Mouse (Mus musculus): ENCODE measurements around the gene Cers2. TPM values are rescaled to one million over a fixed set of nuclear protein-coding genes. Genes with fewer than 3 reads are reported as not detected.
A peak's percentile ranks its signal among the peaks of the same experiment; 100 is the strongest.

Cers2 gene
- polyA plus RNA-seq, 1 experiment = 116 TPM

DNA sequence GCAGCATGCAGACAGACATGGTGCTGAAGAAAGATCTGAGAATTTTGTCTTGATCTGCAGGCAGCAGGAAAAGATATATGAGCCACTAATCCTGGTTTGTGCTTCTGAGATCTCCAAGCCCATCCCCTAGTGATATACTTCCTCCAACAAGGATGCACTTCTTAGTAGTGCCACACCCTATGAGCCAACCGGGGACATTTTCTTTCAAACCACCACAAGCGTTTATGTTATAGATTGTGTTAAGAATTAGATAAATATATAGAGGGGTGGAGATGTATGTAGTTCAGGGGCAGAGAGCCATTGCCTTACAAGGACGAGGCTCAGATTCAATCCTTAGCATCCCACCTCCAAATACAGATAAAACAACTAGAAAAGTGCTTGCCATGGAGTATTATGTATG, 4.1 kb upstream of the Cers2 start:
- no peaks in the 10 kb centered on the region for H3K36me3 ChIP-seq (ENCODE audit: control insufficient read depth, insufficient read depth)
- H3K4me3 ChIP-seq = no peak overlapping the region
- H3K27me3 ChIP-seq (ENCODE audit: control insufficient read depth, insufficient read depth, insufficient read length) = no peaks in the 10 kb centered on the region
- no peaks in the 10 kb centered on the region for H3K79me2 ChIP-seq (ENCODE audit: control insufficient read depth, insufficient read depth)
- H3K4me2 ChIP-seq (ENCODE audit: low read depth) = no peak overlapping the region
- TF ChIP-seq SRF (IDR thresholded peaks at IDR 0.05; ENCODE audit: control insufficient read depth, insufficient read length, low read depth) (no peak), POLR2A (IDR thresholded peaks at IDR 0.05; ENCODE audit: insufficient read length, low read depth) (no peak), E2F4 (IDR thresholded peaks at IDR 0.05; ENCODE audit: insufficient read depth) (no peak), CEBPB (IDR thresholded peaks at IDR 0.05; ENCODE audit: insufficient read depth, poor library complexity, severe bottlenecking) (no peak), REST (IDR thresholded peaks at IDR 0.05; ENCODE audit: insufficient read depth, insufficient read length) (no peak), USF1 (IDR thresholded peaks at IDR 0.05; ENCODE audit: low read depth) (no peak), MAX (IDR thresholded peaks at IDR 0.05; ENCODE audit: low read depth) (no peak), POLR2AphosphoS2 (IDR thresholded peaks at IDR 0.05; ENCODE audit: insufficient read length, low read depth) (no peak), TCF3 (IDR thresholded peaks at IDR 0.05; ENCODE audit: insufficient read length, low read depth) (no peak), MYOD1 (IDR thresholded peaks at IDR 0.05; ENCODE audit: control insufficient read depth in 1 of 3, insufficient read length in 2 of 3, low read depth in 2 of 3) (no peak), MYOG (IDR thresholded peaks at IDR 0.05; ENCODE audit: control insufficient read depth in 1 of 3, insufficient read depth in 1 of 3, insufficient read length in 2 of 3, low read depth in 2 of 3) (no peak), TCF12 (IDR thresholded peaks at IDR 0.05; ENCODE audit: insufficient read depth, poor library complexity, severe bottlenecking) (no peak)
- H3ac ChIP-seq (ENCODE audit: control insufficient read depth, insufficient read length) = no peak overlapping the region

DNA sequence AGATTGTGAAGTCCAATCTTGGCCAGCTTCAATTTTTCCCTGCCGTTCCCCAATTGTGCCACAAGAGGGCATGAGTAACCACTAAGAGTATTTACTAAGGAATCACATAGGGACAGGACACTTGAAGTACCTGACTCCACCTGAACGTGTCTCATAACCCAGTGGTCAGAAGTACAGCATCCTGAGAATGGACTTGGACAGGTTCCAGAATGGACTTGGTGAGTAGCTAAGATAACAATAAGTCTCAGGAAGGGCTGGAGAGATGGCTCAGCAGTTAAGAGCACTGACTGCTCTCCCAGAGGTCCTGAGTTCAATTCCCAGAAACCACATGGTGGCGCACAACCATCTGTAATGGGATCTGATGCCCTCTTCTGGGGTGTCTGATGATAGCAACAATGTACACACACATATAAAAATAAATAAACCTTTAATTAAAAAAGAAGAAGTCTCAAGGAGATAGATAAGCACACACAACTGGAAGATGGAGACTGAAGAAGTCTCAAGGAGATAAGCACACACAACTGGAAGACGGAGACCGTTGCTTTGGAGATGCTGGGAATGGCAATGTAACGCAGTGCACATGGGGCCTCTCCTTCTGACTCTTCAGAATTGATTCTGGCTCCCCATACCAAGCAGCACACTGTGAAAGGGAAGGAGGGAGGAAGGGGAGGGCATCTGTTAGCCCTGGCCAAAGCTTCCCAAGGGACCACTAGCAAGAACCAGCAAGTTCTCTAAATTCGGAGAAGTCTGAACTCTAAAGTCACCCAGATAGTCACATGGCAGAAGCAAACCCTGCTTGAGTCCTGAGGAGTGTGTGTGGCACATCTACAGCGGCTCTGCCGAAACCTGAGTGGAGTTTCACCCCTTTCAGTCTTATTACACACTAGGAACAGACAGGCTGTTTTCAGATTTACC, 3.4 kb upstream of the Cers2 start:
- TF ChIP-seq POLR2A (IDR thresholded peaks at IDR 0.05; ENCODE audit: insufficient read length, low read depth) (no peak), USF1 (IDR thresholded peaks at IDR 0.05; ENCODE audit: low read depth) (no peak), POLR2AphosphoS2 (IDR thresholded peaks at IDR 0.05; ENCODE audit: insufficient read length, low read depth) (no peak), REST (IDR thresholded peaks at IDR 0.05; ENCODE audit: insufficient read depth, insufficient read length) (no peak), CEBPB (IDR thresholded peaks at IDR 0.05; ENCODE audit: insufficient read depth, poor library complexity, severe bottlenecking) (no peak), TCF12 (IDR thresholded peaks at IDR 0.05; ENCODE audit: insufficient read depth, poor library complexity, severe bottlenecking) (no peak), MYOG (IDR thresholded peaks at IDR 0.05; ENCODE audit: control insufficient read depth in 1 of 3, insufficient read depth in 1 of 3, insufficient read length in 2 of 3, low read depth in 2 of 3) (no peak), MYOD1 (IDR thresholded peaks at IDR 0.05; ENCODE audit: control insufficient read depth in 1 of 3, insufficient read length in 2 of 3, low read depth in 2 of 3) (no peak), TCF3 (IDR thresholded peaks at IDR 0.05; ENCODE audit: insufficient read length, low read depth) (no peak), E2F4 (IDR thresholded peaks at IDR 0.05; ENCODE audit: insufficient read depth) (no peak), MAX (IDR thresholded peaks at IDR 0.05; ENCODE audit: low read depth) (no peak), SRF (IDR thresholded peaks at IDR 0.05; ENCODE audit: control insufficient read depth, insufficient read length, low read depth) (no peak)
- Histone ChIP-seq H3K4me3 (no peak overlapping the region), H3ac (ENCODE audit: control insufficient read depth, insufficient read length) (no peak overlapping the region), H3K27me3 (ENCODE audit: control insufficient read depth, insufficient read depth, insufficient read length) (no peaks in the 10 kb centered on the region), H3K79me2 (ENCODE audit: control insufficient read depth, insufficient read depth) (peaks cover 7% of the 10 kb centered on the region), H3K4me2 (ENCODE audit: low read depth) (no peak overlapping the region), H3K36me3 (ENCODE audit: control insufficient read depth, insufficient read depth) (no peaks in the 10 kb centered on the region)

DNA sequence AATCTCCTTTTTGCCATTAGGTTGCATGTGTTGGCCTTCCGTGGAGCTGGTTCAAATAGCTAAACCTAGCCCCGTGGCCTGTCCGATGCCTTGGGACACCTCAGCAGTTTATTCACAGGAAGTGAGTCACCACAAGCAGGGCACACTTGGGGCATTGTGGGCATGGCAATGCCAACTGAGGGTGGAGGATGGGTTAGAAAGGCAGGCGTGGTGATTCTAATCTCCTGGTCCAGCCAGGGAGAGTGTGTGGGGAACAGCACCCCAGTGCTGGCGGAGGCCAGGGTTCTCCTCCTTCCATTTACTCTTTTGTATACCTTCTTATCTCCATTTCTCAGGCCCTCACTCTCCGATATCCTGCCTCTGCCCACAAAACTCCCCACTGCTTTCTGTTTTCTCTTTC, 2.0 kb upstream of the Cers2 start:
- Histone ChIP-seq H3K36me3 (ENCODE audit: control insufficient read depth, insufficient read depth) (no peaks in the 10 kb centered on the region), H3ac (ENCODE audit: control insufficient read depth, insufficient read length) (no peak overlapping the region), H3K27me3 (ENCODE audit: control insufficient read depth, insufficient read depth, insufficient read length) (no peaks in the 10 kb centered on the region), H3K4me2 (ENCODE audit: low read depth) (peak overlapping the region; percentile 83), H3K79me2 (ENCODE audit: control insufficient read depth, insufficient read depth) (peaks cover 21% of the 10 kb centered on the region), H3K4me3 (no peak overlapping the region)
- TF ChIP-seq E2F4 (IDR thresholded peaks at IDR 0.05; ENCODE audit: insufficient read depth) = no peak
- TF ChIP-seq REST (IDR thresholded peaks at IDR 0.05; ENCODE audit: insufficient read depth, insufficient read length) = no peak
- peak in 2 of 3 experiments; percentile 3 to 71 for TF ChIP-seq MYOD1 (IDR thresholded peaks at IDR 0.05; ENCODE audit: control insufficient read depth in 1 of 3, insufficient read length in 2 of 3, low read depth in 2 of 3)
- TF ChIP-seq SRF (IDR thresholded peaks at IDR 0.05; ENCODE audit: control insufficient read depth, insufficient read length, low read depth) = peak; percentile 25
- TF ChIP-seq MAX (IDR thresholded peaks at IDR 0.05; ENCODE audit: low read depth) = peak; percentile 67
- no peak for TF ChIP-seq TCF3 (IDR thresholded peaks at IDR 0.05; ENCODE audit: insufficient read length, low read depth)
- peak; percentile 86 for TF ChIP-seq POLR2AphosphoS2 (IDR thresholded peaks at IDR 0.05; ENCODE audit: insufficient read length, low read depth)
- peak in 1 of 3 experiments; percentile 76 for TF ChIP-seq MYOG (IDR thresholded peaks at IDR 0.05; ENCODE audit: control insufficient read depth in 1 of 3, insufficient read depth in 1 of 3, insufficient read length in 2 of 3, low read depth in 2 of 3)
- TF ChIP-seq USF1 (IDR thresholded peaks at IDR 0.05; ENCODE audit: low read depth) = no peak
- TF ChIP-seq TCF12 (IDR thresholded peaks at IDR 0.05; ENCODE audit: insufficient read depth, poor library complexity, severe bottlenecking) = no peak
- 0 out of 2 replicates have a peak, but pooled peaks have one; percentile 28 for TF ChIP-seq CEBPB (IDR thresholded peaks at IDR 0.05; ENCODE audit: insufficient read depth, poor library complexity, severe bottlenecking)
- peak; percentile 78 for TF ChIP-seq POLR2A (IDR thresholded peaks at IDR 0.05; ENCODE audit: insufficient read length, low read depth)

DNA sequence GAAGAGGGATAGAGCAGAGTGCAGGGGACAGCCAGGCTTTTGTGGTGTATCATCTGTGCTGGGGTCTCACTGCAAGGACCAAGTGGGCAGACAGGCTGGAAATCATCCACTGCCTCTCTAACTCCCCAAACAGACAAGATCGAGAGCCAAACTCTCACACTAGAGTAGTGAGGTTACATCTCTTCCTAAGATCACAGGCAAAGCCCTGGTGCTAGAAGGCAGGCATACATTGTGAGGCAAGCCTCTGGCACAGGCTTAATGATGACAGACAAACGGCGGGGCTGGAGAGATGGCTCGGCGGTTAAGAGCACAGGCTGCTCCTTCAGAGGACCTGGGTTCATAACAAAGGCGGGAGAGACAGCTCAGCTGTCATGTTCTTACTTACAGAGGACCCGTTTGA, 1.1 kb upstream of the Cers2 start:
- Histone ChIP-seq H3K27me3 (ENCODE audit: control insufficient read depth, insufficient read depth, insufficient read length) (no peaks in the 10 kb centered on the region), H3K4me2 (ENCODE audit: low read depth) (peak overlapping the region; percentile 83), H3K79me2 (ENCODE audit: control insufficient read depth, insufficient read depth) (peaks cover 30% of the 10 kb centered on the region), H3K36me3 (ENCODE audit: control insufficient read depth, insufficient read depth) (no peaks in the 10 kb centered on the region), H3K4me3 (peak overlapping the region; percentile 54), H3ac (ENCODE audit: control insufficient read depth, insufficient read length) (no peak overlapping the region)
- no peak for TF ChIP-seq POLR2AphosphoS2 (IDR thresholded peaks at IDR 0.05; ENCODE audit: insufficient read length, low read depth)
- TF ChIP-seq MYOD1 (IDR thresholded peaks at IDR 0.05; ENCODE audit: control insufficient read depth in 1 of 3, insufficient read length in 2 of 3, low read depth in 2 of 3) = no peak
- no peak for TF ChIP-seq REST (IDR thresholded peaks at IDR 0.05; ENCODE audit: insufficient read depth, insufficient read length)
- no peak for TF ChIP-seq TCF12 (IDR thresholded peaks at IDR 0.05; ENCODE audit: insufficient read depth, poor library complexity, severe bottlenecking)
- no peak for TF ChIP-seq MAX (IDR thresholded peaks at IDR 0.05; ENCODE audit: low read depth)
- TF ChIP-seq E2F4 (IDR thresholded peaks at IDR 0.05; ENCODE audit: insufficient read depth) = no peak
- no peak for TF ChIP-seq USF1 (IDR thresholded peaks at IDR 0.05; ENCODE audit: low read depth)
- TF ChIP-seq MYOG (IDR thresholded peaks at IDR 0.05; ENCODE audit: control insufficient read depth in 1 of 3, insufficient read depth in 1 of 3, insufficient read length in 2 of 3, low read depth in 2 of 3) = no peak
- TF ChIP-seq SRF (IDR thresholded peaks at IDR 0.05; ENCODE audit: control insufficient read depth, insufficient read length, low read depth) = no peak
- TF ChIP-seq TCF3 (IDR thresholded peaks at IDR 0.05; ENCODE audit: insufficient read length, low read depth) = no peak
- no peak for TF ChIP-seq CEBPB (IDR thresholded peaks at IDR 0.05; ENCODE audit: insufficient read depth, poor library complexity, severe bottlenecking)
- TF ChIP-seq POLR2A (IDR thresholded peaks at IDR 0.05; ENCODE audit: insufficient read length, low read depth) = no peak

All from myocyte (in vitro differentiated cells).